Mouse (Mus musculus) layer of hippocampus, adult 9-10 months (tissue): ENCODE data around the gene Bcor.

Source experiments
- DNase-seq: peaks from one replicate; pipeline ENCODE4 v3.0.0; 2022; ENCODE audit warnings: low spot score

Gene Bcor

GRCm38 (mm10) chrX:12062121-12062931 lies 97.8 kb downstream of the Bcor start:
- DNase-seq, result no peak

- DNase-seq, result no peak
Observed at GRCm38 (mm10) chrX:12060848-12061247, 99.3 kb downstream of the Bcor start.

- DNase-seq, result no peak
Observed at GRCm38 (mm10) chrX:12057210-12057609, 102.9 kb downstream of the Bcor start.

- no peak for DNase-seq
Observed at GRCm38 (mm10) chrX:12053315-12053914, 106.7 kb downstream of the Bcor start.

- no peak for DNase-seq
Observed at GRCm38 (mm10) chrX:12052651-12053050, 107.5 kb downstream of the Bcor start.

GRCm38 (mm10) chrX:12048721-12049120 lies 111.4 kb downstream of the Bcor start:
- no peak for DNase-seq

GRCm38 (mm10) chrX:12048166-12048565 lies 112.0 kb downstream of the Bcor start:
- DNase-seq, result no peak

- DNase-seq, result no peak
Observed at GRCm38 (mm10) chrX:12047223-12047911, 112.8 kb downstream of the Bcor start.

GRCm38 (mm10) chrX:12046676-12047075 lies 113.5 kb downstream of the Bcor start:
- DNase-seq, result no peak

GRCm38 (mm10) chrX:12043352-12043751 lies 116.8 kb downstream of the Bcor start:
- no peak for DNase-seq

- no peak for DNase-seq
Observed at GRCm38 (mm10) chrX:12041453-12041852, 118.7 kb downstream of the Bcor start.

GRCm38 (mm10) chrX:12014726-12015464 lies 145.3 kb downstream of the Bcor start:
- no peak for DNase-seq

- no peak for DNase-seq
Observed at GRCm38 (mm10) chrX:12010660-12011059, 149.5 kb downstream of the Bcor start.

- no peak for DNase-seq
Observed at GRCm38 (mm10) chrX:12009046-12009445, 151.1 kb downstream of the Bcor start.

- DNase-seq, result no peak
Observed at GRCm38 (mm10) chrX:12007832-12008540, 152.2 kb downstream of the Bcor start.

- no peak for DNase-seq
Observed at GRCm38 (mm10) chrX:12006882-12007753, 153.0 kb downstream of the Bcor start.

GRCm38 (mm10) chrX:12006031-12006881 lies 153.9 kb downstream of the Bcor start:
- DNase-seq, result no peak

- DNase-seq, result no peak
Observed at GRCm38 (mm10) chrX:12005181-12006030, 154.7 kb downstream of the Bcor start.

GRCm38 (mm10) chrX:12004416-12004815 lies 155.7 kb downstream of the Bcor start:
- no peak for DNase-seq
